Mouse (Mus musculus): ENCODE measurements at regions not wholly inside any gene's neighbourhood (a gene's known extent, or its start where the extent isn't known, plus 50 kb on each side); places are given as distances from the start of the nearest gene placed in this dataset.
"Not testable (repeated sequence)": the region's sequence is repeated elsewhere in the genome, so short reads cannot be mapped to it uniquely, and the experiment has no call there.

- ATAC-seq: no peak
- no peaks in the 10 kb centered on the region for H3K27me3 ChIP-seq (replicated peaks; ENCODE audit: control insufficient read depth, insufficient read depth, low read length)
- H3K4me1 ChIP-seq (ENCODE audit: control insufficient read depth, insufficient read depth, low read depth, low read length): no peaks in the 10 kb centered on the region
- H3K27ac ChIP-seq (ENCODE audit: low read depth, low read length): no peak overlapping the region
- no peaks in the 10 kb centered on the region for H3K36me3 ChIP-seq (ENCODE audit: control insufficient read depth, insufficient read depth, low read length)
- 55% methylated on average over 2 of the region's 2 CpGs for WGBS
- H3K4me2 ChIP-seq (ENCODE audit: low read length): no peak overlapping the region
- no peak overlapping the region for H3K4me3 ChIP-seq (ENCODE audit: low read length)
- H3K9me3 ChIP-seq (ENCODE audit: control insufficient read depth, low read length): no peaks in the 10 kb centered on the region
- no peak overlapping the region for H3K9ac ChIP-seq (ENCODE audit: low read depth, low read length)
Observed at GRCm38 (mm10) chr16:20975406-20975805, 178.4 kb downstream of the Teddm3 start.

DNA sequence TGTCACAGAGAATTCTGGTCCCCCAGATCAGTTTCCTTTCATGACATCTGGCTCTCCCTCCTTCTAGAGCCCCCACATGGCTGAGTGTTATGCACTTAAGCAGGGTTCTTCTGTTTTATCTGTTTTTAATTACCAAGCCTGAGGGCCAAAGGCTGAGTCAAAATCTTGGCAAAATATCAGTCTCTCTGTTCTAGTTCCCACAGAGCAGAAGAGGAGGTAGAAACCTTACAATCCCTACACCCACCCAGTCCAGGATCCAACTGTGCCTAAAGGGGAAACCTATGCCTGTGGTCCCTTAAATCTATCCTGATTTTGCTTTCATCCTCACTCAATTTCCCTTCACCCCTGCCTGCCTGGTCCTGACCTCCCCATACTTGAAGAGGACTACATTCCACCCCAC lies 181.4 kb downstream of the Teddm3 start:
- Histone ChIP-seq H3K9ac (ENCODE audit: low read depth, low read length) (no peak overlapping the region), H3K36me3 (ENCODE audit: control insufficient read depth, insufficient read depth, low read length) (no peaks in the 10 kb centered on the region), H3K4me3 (ENCODE audit: low read length) (no peak overlapping the region), H3K27ac (ENCODE audit: low read depth, low read length) (no peak overlapping the region), H3K4me2 (ENCODE audit: low read length) (no peak overlapping the region), H3K27me3 (replicated peaks; ENCODE audit: control insufficient read depth, insufficient read depth, low read length) (no peaks in the 10 kb centered on the region), H3K9me3 (ENCODE audit: control insufficient read depth, low read length) (no peaks in the 10 kb centered on the region), H3K4me1 (ENCODE audit: control insufficient read depth, insufficient read depth, low read depth, low read length) (no peaks in the 10 kb centered on the region)
- ATAC-seq: no peak

DNA sequence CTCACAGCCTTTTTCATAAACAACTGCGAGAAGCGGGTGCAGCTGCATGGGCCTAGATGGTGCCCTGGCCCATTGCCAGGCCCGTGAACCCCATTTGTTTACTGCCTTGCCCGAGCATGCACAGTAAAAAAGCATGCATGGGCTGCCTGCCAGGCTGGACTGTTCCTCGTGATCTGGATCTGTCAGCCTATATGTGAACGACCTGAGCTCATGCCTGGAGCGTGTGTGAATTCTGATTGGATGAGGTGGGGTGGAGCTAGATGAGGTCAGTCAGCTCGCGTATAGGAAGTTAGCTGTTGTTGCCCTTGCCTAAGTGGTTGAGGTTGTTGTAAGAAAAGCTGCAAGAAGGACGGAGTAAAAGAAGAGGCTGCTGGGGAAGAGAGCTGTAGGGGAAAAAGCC lies 194.9 kb downstream of the Teddm3 start:
- peak overlapping the region; percentile 36 for H3K4me2 ChIP-seq (ENCODE audit: low read length)
- no peak overlapping the region for H3K9ac ChIP-seq (ENCODE audit: low read depth, low read length)
- WGBS: 51% methylated on average over 10 of the region's 10 CpGs
- no peak overlapping the region for H3K27ac ChIP-seq (ENCODE audit: low read depth, low read length)
- ATAC-seq: peak; percentile 54; the same call in 1 of the 2 replicates
- no peaks in the 10 kb centered on the region for H3K27me3 ChIP-seq (replicated peaks; ENCODE audit: control insufficient read depth, insufficient read depth, low read length)
- H3K9me3 ChIP-seq (ENCODE audit: control insufficient read depth, low read length): no peaks in the 10 kb centered on the region
- no peaks in the 10 kb centered on the region for H3K4me1 ChIP-seq (ENCODE audit: control insufficient read depth, insufficient read depth, low read depth, low read length)
- no peak overlapping the region for H3K4me3 ChIP-seq (ENCODE audit: low read length)
- H3K36me3 ChIP-seq (ENCODE audit: control insufficient read depth, insufficient read depth, low read length): no peaks in the 10 kb centered on the region

GRCm38 (mm10) chr16:20936722-20937121 lies 202.4 kb upstream of the Thpo start:
- no peaks in the 10 kb centered on the region for H3K9me3 ChIP-seq (ENCODE audit: control insufficient read depth, low read length)
- H3K4me3 ChIP-seq (ENCODE audit: low read length): no peak overlapping the region
- no peaks in the 10 kb centered on the region for H3K36me3 ChIP-seq (ENCODE audit: control insufficient read depth, insufficient read depth, low read length)
- H3K27ac ChIP-seq (ENCODE audit: low read depth, low read length): no peak overlapping the region
- no peaks in the 10 kb centered on the region for H3K27me3 ChIP-seq (replicated peaks; ENCODE audit: control insufficient read depth, insufficient read depth, low read length)
- WGBS: 82% methylated on average over 1 of the region's 1 CpGs
- H3K4me1 ChIP-seq (ENCODE audit: control insufficient read depth, insufficient read depth, low read depth, low read length): no peaks in the 10 kb centered on the region
- no peak for ATAC-seq
- H3K4me2 ChIP-seq (ENCODE audit: low read length): no peak overlapping the region
- H3K9ac ChIP-seq (ENCODE audit: low read depth, low read length): no peak overlapping the region

GRCm38 (mm10) chr16:20934846-20935245 lies 200.5 kb upstream of the Thpo start:
- not testable (repeated sequence) for H3K4me3 ChIP-seq (ENCODE audit: low read length); H3K9me3 ChIP-seq (ENCODE audit: control insufficient read depth, low read length); H3K36me3 ChIP-seq (ENCODE audit: control insufficient read depth, insufficient read depth, low read length); H3K27me3 ChIP-seq (replicated peaks; ENCODE audit: control insufficient read depth, insufficient read depth, low read length); H3K9ac ChIP-seq (ENCODE audit: low read depth, low read length); H3K27ac ChIP-seq (ENCODE audit: low read depth, low read length); ATAC-seq; H3K4me1 ChIP-seq (ENCODE audit: control insufficient read depth, insufficient read depth, low read depth, low read length); H3K4me2 ChIP-seq (ENCODE audit: low read length)

DNA sequence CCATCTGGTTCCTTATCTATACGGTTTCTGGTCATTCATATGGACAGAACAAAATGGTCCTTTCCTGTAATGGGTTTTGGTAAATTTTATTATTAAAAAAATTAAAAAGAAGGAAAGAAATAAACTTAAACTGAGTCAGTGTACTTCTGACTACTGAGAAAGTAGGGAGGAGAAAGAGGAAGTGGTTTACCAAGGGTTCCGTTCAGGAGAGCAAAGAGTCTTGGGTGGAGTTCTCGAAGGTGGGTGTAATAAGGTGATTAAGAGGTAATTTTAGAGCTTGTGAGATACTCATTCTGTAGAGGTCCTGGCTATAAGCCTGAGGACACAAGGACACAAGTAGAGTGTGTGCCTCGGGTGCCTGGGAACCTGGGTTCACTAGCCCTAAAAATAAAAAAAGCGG lies 195.7 kb upstream of the Thpo start:
- not testable (repeated sequence) for H3K27me3 ChIP-seq (replicated peaks; ENCODE audit: control insufficient read depth, insufficient read depth, low read length); H3K27ac ChIP-seq (ENCODE audit: low read depth, low read length); H3K9ac ChIP-seq (ENCODE audit: low read depth, low read length); H3K36me3 ChIP-seq (ENCODE audit: control insufficient read depth, insufficient read depth, low read length); H3K9me3 ChIP-seq (ENCODE audit: control insufficient read depth, low read length); H3K4me1 ChIP-seq (ENCODE audit: control insufficient read depth, insufficient read depth, low read depth, low read length); H3K4me3 ChIP-seq (ENCODE audit: low read length); ATAC-seq; H3K4me2 ChIP-seq (ENCODE audit: low read length)
- WGBS: 94% methylated on average over 5 of the region's 5 CpGs

- not testable (repeated sequence) for H3K27ac ChIP-seq (ENCODE audit: low read depth, low read length); H3K36me3 ChIP-seq (ENCODE audit: control insufficient read depth, insufficient read depth, low read length); H3K4me1 ChIP-seq (ENCODE audit: control insufficient read depth, insufficient read depth, low read depth, low read length); H3K27me3 ChIP-seq (replicated peaks; ENCODE audit: control insufficient read depth, insufficient read depth, low read length); H3K9ac ChIP-seq (ENCODE audit: low read depth, low read length); ATAC-seq; H3K4me3 ChIP-seq (ENCODE audit: low read length); H3K4me2 ChIP-seq (ENCODE audit: low read length); H3K9me3 ChIP-seq (ENCODE audit: control insufficient read depth, low read length)
Observed at GRCm38 (mm10) chr16:20925776-20926175, 191.5 kb upstream of the Thpo start.

DNA sequence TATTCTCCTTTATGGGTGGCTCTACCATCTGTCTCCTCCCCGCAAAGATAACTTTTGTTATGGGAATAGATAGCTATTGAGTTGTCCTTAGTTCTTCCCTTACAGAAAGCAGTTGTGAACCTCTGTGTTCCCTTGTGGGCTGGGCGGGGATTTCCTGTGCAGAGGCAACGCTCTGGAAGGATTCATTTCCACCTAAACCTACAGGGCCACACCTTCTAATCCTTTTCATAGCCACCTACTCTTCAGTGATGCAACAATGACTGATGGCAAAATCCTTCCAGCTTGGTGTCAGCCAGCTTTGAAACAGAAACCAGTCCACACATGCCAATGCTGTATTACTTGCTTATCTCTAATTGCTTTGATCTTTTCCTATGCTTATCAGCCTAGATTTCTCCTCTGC lies 176.6 kb upstream of the Thpo start:
- not testable (repeated sequence) for H3K9me3 ChIP-seq (ENCODE audit: control insufficient read depth, low read length); H3K27ac ChIP-seq (ENCODE audit: low read depth, low read length); H3K4me1 ChIP-seq (ENCODE audit: control insufficient read depth, insufficient read depth, low read depth, low read length); H3K4me3 ChIP-seq (ENCODE audit: low read length); ATAC-seq; H3K4me2 ChIP-seq (ENCODE audit: low read length); H3K27me3 ChIP-seq (replicated peaks; ENCODE audit: control insufficient read depth, insufficient read depth, low read length); H3K36me3 ChIP-seq (ENCODE audit: control insufficient read depth, insufficient read depth, low read length); H3K9ac ChIP-seq (ENCODE audit: low read depth, low read length)
- WGBS: 80% methylated on average over 3 of the region's 3 CpGs

GRCm38 (mm10) chr16:20908467-20909351 lies 174.4 kb upstream of the Thpo start:
- H3K4me1 ChIP-seq (ENCODE audit: control insufficient read depth, insufficient read depth, low read depth, low read length); H3K36me3 ChIP-seq (ENCODE audit: control insufficient read depth, insufficient read depth, low read length); H3K9ac ChIP-seq (ENCODE audit: low read depth, low read length); H3K27ac ChIP-seq (ENCODE audit: low read depth, low read length); H3K4me2 ChIP-seq (ENCODE audit: low read length); H3K4me3 ChIP-seq (ENCODE audit: low read length); H3K27me3 ChIP-seq (replicated peaks; ENCODE audit: control insufficient read depth, insufficient read depth, low read length); H3K9me3 ChIP-seq (ENCODE audit: control insufficient read depth, low read length): not testable (repeated sequence)
- 43% methylated on average over 16 of the region's 18 CpGs for WGBS
- ATAC-seq: peak; percentile 74

- 66% methylated on average over 2 of the region's 2 CpGs for WGBS
- no peaks in the 10 kb centered on the region for H3K9me3 ChIP-seq (ENCODE audit: control insufficient read depth, low read length)
- no peaks in the 10 kb centered on the region for H3K4me1 ChIP-seq (ENCODE audit: control insufficient read depth, insufficient read depth, low read depth, low read length)
- H3K27ac ChIP-seq (ENCODE audit: low read depth, low read length): no peak overlapping the region
- H3K9ac ChIP-seq (ENCODE audit: low read depth, low read length): no peak overlapping the region
- no peak overlapping the region for H3K4me3 ChIP-seq (ENCODE audit: low read length)
- no peak overlapping the region for H3K4me2 ChIP-seq (ENCODE audit: low read length)
- ATAC-seq: no peak
- no peaks in the 10 kb centered on the region for H3K27me3 ChIP-seq (replicated peaks; ENCODE audit: control insufficient read depth, insufficient read depth, low read length)
- H3K36me3 ChIP-seq (ENCODE audit: control insufficient read depth, insufficient read depth, low read length): no peaks in the 10 kb centered on the region
Observed at GRCm38 (mm10) chr16:20895734-20896133, 161.4 kb upstream of the Thpo start.

Measured in hindbrain, embryonic 16.5 days (tissue).